Mouse (Mus musculus) left cerebral cortex, adult 2 months (tissue): Measurements from ENCODE around the gene Cd274. TPM values are rescaled to one million over a fixed set of nuclear protein-coding genes. Genes with fewer than 3 reads are reported as not detected.

Source experiments
- DNase-seq, 2 experiments: peaks; one replicate each; pipeline ENCODE4 v3.0.0; 2021 to 2022; ENCODE audit warnings: low spot score in 2 of 2, mixed read lengths in 1 of 2; ENCODE audit errors: extremely low spot score in 1 of 2
- H3K27ac ChIP-seq: fragments of 200-600 bp; 2 replicates; pipeline ENCODE4 v1.8.1; 2022
- H3K4me3 ChIP-seq: fragments of 200-600 bp; 2 replicates; pipeline ENCODE4 v1.8.1; 2022
- CTCF ChIP-seq: fragments of 200-600 bp; IDR thresholded peaks from 2 replicates; pipeline ENCODE4 v1.8.1; 2022; ENCODE audit warnings: antibody characterized with exemption, mild to moderate bottlenecking, moderate library complexity
- intact Hi-C: fragments of 180-260 bp; cut with DNase I; formaldehyde crosslinking; loops from one replicate; pipeline ENCODE4 v1.15.1; 2025
- long read RNA-seq, 2 experiments: library from polyadenylated mRNA; stranded (forward); transcript quantifications; one replicate each; pipeline ENCODE4 v2.0.0; 2021; ENCODE audit warnings: borderline mapping rate in 2 of 2
- total RNA-seq, 2 experiments: library from RNA; stranded (reverse); gene quantifications; 2 replicates each; pipeline ENCODE4 v1.2.3; 2021

Gene Cd274
- 1 to 10 TPM in 1 of 2 experiments, under 1 TPM in 1; 0.89 to 1.3 TPM for total RNA-seq
- long read RNA-seq, experiment 1 = 0 reads
- long read RNA-seq, experiment 2 = 0 reads

GRCm38 (mm10) chr19:29366969-29367622, at the start of gene Cd274, which contains the start of gene Plgrkt:
TSS of gene Cd274 (plus strand) at chr19:29367455.
TSS of gene Plgrkt (minus strand) at chr19:29367390.
- TF ChIP-seq CTCF = no peak
- Histone ChIP-seq H3K4me3 (peak within 1 kb of the TSS; percentile 59), H3K27ac (peak within 1 kb of the TSS; percentile 69)
- peak; percentile 36 to 43 for DNase-seq
- intact Hi-C loops = no loop called here

GRCm38 (mm10) chr19:29323416-29324049, 43.7 kb upstream of the Cd274 start:
- no peak for TF ChIP-seq CTCF
- DNase-seq = no peak
- no peak overlapping the region for H3K27ac ChIP-seq
- no peak overlapping the region for H3K4me3 ChIP-seq
- intact Hi-C loops = no loop called here

- peak; percentile 23 to 41 for DNase-seq
- no peak for TF ChIP-seq CTCF
- intact Hi-C loops = no loop called here
Measured at GRCm38 (mm10) chr19:29325053-29325851, 42.0 kb upstream of the Cd274 start, which contains the start of gene Insl6. TSS of gene Insl6 (minus strand) at chr19:29325356.

GRCm38 (mm10) chr19:29325852-29326180, 41.4 kb upstream of the Cd274 start:
- TF ChIP-seq CTCF = no peak
- no peak overlapping the region for H3K4me3 ChIP-seq
- intact Hi-C loops = no loop called here
- DNase-seq = no peak
- no peak overlapping the region for H3K27ac ChIP-seq

More at GRCm38 (mm10) chr19:29325053-29325851, 42.0 kb upstream of the Cd274 start, which contains the start of gene Insl6:
- H3K4me3 ChIP-seq = peak within 1 kb of the TSS; percentile 38
- no peak within 1 kb of the TSS for H3K27ac ChIP-seq

GRCm38 (mm10) chr19:29326396-29326795, 40.9 kb upstream of the Cd274 start:
- Histone ChIP-seq H3K27ac (no peak overlapping the region), H3K4me3 (no peak overlapping the region)
- no peak for TF ChIP-seq CTCF
- intact Hi-C loops = no loop called here
- DNase-seq = no peak

- intact Hi-C loops = no loop called here
- no peak for DNase-seq
Measured at GRCm38 (mm10) chr19:29326822-29327552, 40.3 kb upstream of the Cd274 start.

GRCm38 (mm10) chr19:29334068-29334745, 33.0 kb upstream of the Cd274 start, which contains the start of gene Rln1:
TSS of gene Rln1 (minus strand) at chr19:29334670.
- DNase-seq = peak; percentile 26 to 28
- Histone ChIP-seq H3K4me3 (peak within 1 kb of the TSS; percentile 26), H3K27ac (no peak within 1 kb of the TSS)
- intact Hi-C loops = no loop called here
- no peak for TF ChIP-seq CTCF

More at GRCm38 (mm10) chr19:29326822-29327552, 40.3 kb upstream of the Cd274 start:
- Histone ChIP-seq H3K27ac (no peak overlapping the region), H3K4me3 (no peak overlapping the region)
- TF ChIP-seq CTCF = no peak

- no peak for DNase-seq
- no peak overlapping the region for H3K27ac ChIP-seq
- TF ChIP-seq CTCF = no peak; the same call in none of the 2 replicates
- intact Hi-C loops = no loop called here
- no peak overlapping the region for H3K4me3 ChIP-seq
Measured at GRCm38 (mm10) chr19:29336624-29337023, 30.6 kb upstream of the Cd274 start.

GRCm38 (mm10) chr19:29341029-29341428, 26.2 kb upstream of the Cd274 start:
- H3K4me3 ChIP-seq = no peak overlapping the region
- intact Hi-C loops = no loop called here
- no peak overlapping the region for H3K27ac ChIP-seq
- no peak for TF ChIP-seq CTCF
- DNase-seq = no peak

GRCm38 (mm10) chr19:29342281-29342680, 25.0 kb upstream of the Cd274 start:
- no peak for DNase-seq
- no peak overlapping the region for H3K4me3 ChIP-seq
- no peak for TF ChIP-seq CTCF
- intact Hi-C loops = no loop called here
- no peak overlapping the region for H3K27ac ChIP-seq

- no peak for TF ChIP-seq CTCF
- no peak for DNase-seq
- Histone ChIP-seq H3K4me3 (no peak overlapping the region), H3K27ac (no peak overlapping the region)
- intact Hi-C loops = no loop called here
Measured at GRCm38 (mm10) chr19:29344868-29345267, 22.4 kb upstream of the Cd274 start.
